Mouse (Mus musculus) CH12.LX (cell line): ENCODE results near the gene Spn. TPM values are rescaled to one million over a fixed set of nuclear protein-coding genes. Genes with fewer than 3 reads are reported as not detected.
A peak's percentile ranks its signal among the peaks of the same experiment; 100 is the strongest.

Source experiments
- DNase-seq: peaks from one replicate; pipeline ENCODE4 v3.0.0-alpha.2; 2013; ENCODE audit errors: extremely low read depth
- H3K27ac ChIP-seq: 2 replicates; pipeline ENCODE4 v1.5.1; 2012; ENCODE audit warnings: low read depth, mild to moderate bottlenecking, control low read depth, moderate library complexity; ENCODE audit not compliant: insufficient read depth
- H3K27me3 ChIP-seq: replicated peaks from 2 replicates; pipeline ENCODE3; 2012; ENCODE audit warnings: inconsistent platforms
- H3K36me3 ChIP-seq, 2 experiments: replicated peaks in 1 of 2; 2 replicates each; pipeline versions ENCODE3 to v1.6.1; 2012; ENCODE audit warnings: inconsistent platforms in 1 of 2, low read length in 1 of 2, mild to moderate bottlenecking in 1 of 2, mixed read lengths in 1 of 2, moderate library complexity in 1 of 2; ENCODE audit not compliant: control insufficient read depth in 1 of 2, insufficient read depth in 1 of 2
- H3K4me1 ChIP-seq, 2 experiments: 2 replicates each; pipeline ENCODE4 v1.6.1; 2012; ENCODE audit warnings: inconsistent platforms in 1 of 2, moderate library complexity in 1 of 2; ENCODE audit not compliant: insufficient read depth in 2 of 2, control insufficient read depth in 1 of 2
- H3K4me2 ChIP-seq: 2 replicates; pipeline ENCODE4 v1.6.1; 2012; ENCODE audit warnings: low read depth, mild to moderate bottlenecking, control low read depth; ENCODE audit not compliant: poor library complexity, insufficient read depth, severe bottlenecking
- H3K4me3 ChIP-seq, 3 experiments: fragments of 150-350 bp in 1 of 3; sonication (generic) in 1 of 3; replicated peaks in 1 of 3; 2 replicates each; pipeline versions ENCODE3 to v1.5.1; 2011 to 2012; ENCODE audit warnings: low read depth in 2 of 3, low read length in 2 of 3, mild to moderate bottlenecking in 2 of 3, moderate library complexity in 2 of 3, control low read depth in 1 of 3, improper control_type of control experiment in 1 of 3, inconsistent platforms in 1 of 3, mixed read lengths in 1 of 3; ENCODE audit not compliant: poor library complexity in 1 of 3
- H3K79me2 ChIP-seq: replicated peaks from 2 replicates; pipeline ENCODE4 v1.6.1; 2012; ENCODE audit warnings: mild to moderate bottlenecking, moderate library complexity; ENCODE audit not compliant: control insufficient read depth, poor library complexity, insufficient read depth, severe bottlenecking; ENCODE audit errors: extremely low read depth
- H3K9ac ChIP-seq: 2 replicates; pipeline ENCODE4 v1.6.1; 2012; ENCODE audit warnings: low read depth, mild to moderate bottlenecking, control low read depth, moderate library complexity; ENCODE audit not compliant: insufficient read depth
- H3K9me3 ChIP-seq: replicated peaks from 2 replicates; pipeline ENCODE3; 2012; ENCODE audit warnings: low read length, inconsistent platforms, mixed read lengths
- BHLHE40 ChIP-seq: IDR thresholded peaks from 2 replicates; pipeline ENCODE4 v1.6.1; 2011; ENCODE audit warnings: mild to moderate bottlenecking, low read depth, low read length, improper control_type of control experiment
- CHD1 ChIP-seq: IDR thresholded peaks from 2 replicates; pipeline ENCODE4 v1.6.1; 2012; ENCODE audit warnings: low read depth, low read length, improper control_type of control experiment, inconsistent platforms
- CHD2 ChIP-seq: IDR thresholded peaks from 2 replicates; pipeline ENCODE4 v1.6.1; 2011; ENCODE audit warnings: low read length, improper control_type of control experiment
- CTCF ChIP-seq, 2 experiments: IDR thresholded peaks in 1 of 2; conservative IDR thresholded peaks in 1 of 2; 2 replicates each; pipeline ENCODE4 v1.5.1; 2011 to 2012; ENCODE audit warnings: low read depth in 2 of 2, low read length in 2 of 2, improper control_type of control experiment in 1 of 2, inconsistent platforms in 1 of 2, mild to moderate bottlenecking in 1 of 2, moderate library complexity in 1 of 2
- E2F4 ChIP-seq: IDR thresholded peaks from 2 replicates; pipeline ENCODE4 v1.6.1; 2011; ENCODE audit warnings: low read depth, low read length, improper control_type of control experiment; ENCODE audit not compliant: insufficient replicate concordance
- ELF1 ChIP-seq: IDR thresholded peaks from 2 replicates; pipeline ENCODE4 v1.6.1; 2014; ENCODE audit warnings: low read depth, mild to moderate bottlenecking, inconsistent platforms, low read length, improper control_type of control experiment
- EP300 ChIP-seq: IDR thresholded peaks from 2 replicates; pipeline ENCODE4 v1.6.1; 2011; ENCODE audit warnings: low read length, improper control_type of control experiment
- ETS1 ChIP-seq: conservative IDR thresholded peaks from 2 replicates; pipeline ENCODE4 v1.6.1; 2012; ENCODE audit warnings: low read depth, mild to moderate bottlenecking, inconsistent platforms, low read length, improper control_type of control experiment, moderate library complexity
- GABPA ChIP-seq: IDR thresholded peaks from 2 replicates; pipeline ENCODE4 v1.6.1; 2012; ENCODE audit warnings: low read depth, low read length, improper control_type of control experiment, inconsistent platforms; ENCODE audit not compliant: insufficient replicate concordance
- HCFC1 ChIP-seq: IDR thresholded peaks from 2 replicates; pipeline ENCODE4 v1.6.1; 2012; ENCODE audit warnings: low read depth, mild to moderate bottlenecking, inconsistent platforms, low read length, improper control_type of control experiment
- JUN ChIP-seq: IDR thresholded peaks from 2 replicates; pipeline ENCODE4 v1.6.1; 2011; ENCODE audit warnings: low read depth, mild to moderate bottlenecking, low read length, improper control_type of control experiment, moderate library complexity; ENCODE audit not compliant: insufficient read depth
- JUND ChIP-seq: conservative IDR thresholded peaks from 2 replicates; pipeline ENCODE4 v1.6.1; 2011; ENCODE audit warnings: low read depth, low read length, improper control_type of control experiment
- MAX ChIP-seq: IDR thresholded peaks from 2 replicates; pipeline ENCODE4 v1.6.1; 2011; ENCODE audit warnings: low read length, improper control_type of control experiment
- MAZ ChIP-seq: IDR thresholded peaks from 2 replicates; pipeline ENCODE4 v1.6.1; 2012; ENCODE audit warnings: low read depth, mild to moderate bottlenecking, inconsistent platforms, low read length, improper control_type of control experiment, moderate library complexity
- MEF2A ChIP-seq: IDR thresholded peaks from 2 replicates; pipeline ENCODE4 v1.6.1; 2014; ENCODE audit warnings: low read depth, mild to moderate bottlenecking, inconsistent platforms, low read length, improper control_type of control experiment, borderline replicate concordance
- MXI1 ChIP-seq: IDR thresholded peaks from 2 replicates; pipeline ENCODE4 v1.6.1; 2011; ENCODE audit warnings: mild to moderate bottlenecking, low read depth, low read length, improper control_type of control experiment
- MYC ChIP-seq: IDR thresholded peaks from 2 replicates; pipeline ENCODE4 v1.6.1; 2011; ENCODE audit warnings: low read depth, mild to moderate bottlenecking, improper control_type of control experiment, low read length
- NELFE ChIP-seq: IDR thresholded peaks from 2 replicates; pipeline ENCODE4 v1.6.1; 2011; ENCODE audit warnings: low read depth, low read length, improper control_type of control experiment
- NRF1 ChIP-seq: IDR thresholded peaks from 2 replicates; pipeline ENCODE4 v1.6.1; 2014; ENCODE audit warnings: low read depth, mild to moderate bottlenecking, inconsistent platforms, low read length, improper control_type of control experiment, moderate library complexity
- PAX5 ChIP-seq: IDR thresholded peaks from 2 replicates; pipeline ENCODE4 v1.6.1; 2012; ENCODE audit warnings: low read length, inconsistent platforms, mixed read lengths
- POLR2A ChIP-seq: IDR thresholded peaks from 2 replicates; pipeline ENCODE4 v1.6.1; 2011; ENCODE audit warnings: low read depth, mild to moderate bottlenecking, improper control_type of control experiment, low read length
- RAD21 ChIP-seq: IDR thresholded peaks from 2 replicates; pipeline ENCODE4 v1.6.1; 2011; ENCODE audit warnings: low read depth, mild to moderate bottlenecking, low read length, improper control_type of control experiment, moderate library complexity
- RCOR1 ChIP-seq: conservative IDR thresholded peaks from 2 replicates; pipeline ENCODE4 v1.6.1; 2012; ENCODE audit warnings: low read depth, mild to moderate bottlenecking, inconsistent platforms, low read length, improper control_type of control experiment
- SIN3A ChIP-seq: IDR thresholded peaks from 2 replicates; pipeline ENCODE4 v1.6.1; 2012; ENCODE audit warnings: low read length, improper control_type of control experiment, inconsistent platforms
- SMC3 ChIP-seq: IDR thresholded peaks from 2 replicates; pipeline ENCODE4 v1.6.1; 2011; ENCODE audit warnings: low read depth, low read length, improper control_type of control experiment
- TBP ChIP-seq: conservative IDR thresholded peaks from 2 replicates; pipeline ENCODE4 v1.6.1; 2011; ENCODE audit warnings: low read depth, low read length, improper control_type of control experiment
- TCF12 ChIP-seq: IDR thresholded peaks from 2 replicates; pipeline ENCODE4 v1.6.1; 2014; ENCODE audit warnings: low read depth, mild to moderate bottlenecking, inconsistent platforms, low read length, improper control_type of control experiment
- UBTF ChIP-seq: IDR thresholded peaks from 2 replicates; pipeline ENCODE4 v1.6.1; 2012; ENCODE audit warnings: low read depth, mild to moderate bottlenecking, inconsistent platforms, low read length, improper control_type of control experiment, moderate library complexity
- USF1 ChIP-seq: IDR thresholded peaks from 2 replicates; pipeline ENCODE4 v1.6.1; 2014; ENCODE audit warnings: low read depth, mild to moderate bottlenecking, inconsistent platforms, low read length, improper control_type of control experiment
- USF2 ChIP-seq: conservative IDR thresholded peaks from 2 replicates; pipeline ENCODE4 v1.6.1; 2011; ENCODE audit warnings: low read depth, low read length, improper control_type of control experiment
- ZC3H11A ChIP-seq: IDR thresholded peaks from 2 replicates; pipeline ENCODE4 v1.6.1; 2012; ENCODE audit warnings: low read depth, mild to moderate bottlenecking, inconsistent platforms, low read length, improper control_type of control experiment
- ZKSCAN1 ChIP-seq: IDR thresholded peaks from 2 replicates; pipeline ENCODE4 v1.6.1; 2012; ENCODE audit warnings: low read depth, inconsistent platforms, low read length, improper control_type of control experiment, borderline replicate concordance
- ZMIZ1 ChIP-seq: IDR thresholded peaks from 2 replicates; pipeline ENCODE4 v1.6.1; 2012; ENCODE audit warnings: low read depth, mild to moderate bottlenecking, inconsistent platforms, low read length, improper control_type of control experiment
- ZNF384 ChIP-seq: IDR thresholded peaks from 2 replicates; pipeline ENCODE4 v1.6.1; 2012; ENCODE audit warnings: low read depth, low read length, improper control_type of control experiment, inconsistent platforms
- dilution Hi-C: fragments of 300-500 bp; cut with MboI; formaldehyde crosslinking; loops from 2 replicates; pipeline ENCODE4 v1.14.3; 2020; ENCODE audit warnings: low sequenced_read_pairs; ENCODE audit not compliant: extremely low pct_unique_long_range_greater_than_20kb, extremely low pct_ligation_motif_present
- in situ Hi-C: fragments of 300-500 bp; cut with MboI; formaldehyde crosslinking; loops from 3 replicates; pipeline ENCODE4 v1.14.3; 2019; ENCODE audit warnings: low sequenced_read_pairs, low pct_ligation_motif_present, low pct_unique_long_range_greater_than_20kb, mixed read lengths
- polyA plus RNA-seq: library from polyadenylated mRNA; unstranded; fragments of >175 nt; gene quantifications from 2 replicates; pipeline ENCODE4 v1.2.1, GENCODE M21; 2012; ENCODE audit warnings: low read depth; ENCODE audit not compliant: insufficient read length
- total RNA-seq, 2 experiments: library from RNA; depleted of rRNA; stranded (reverse); fragments of 300-350 nt in 1 of 2; fragments of >200 nt in 1 of 2; gene quantifications; 2 replicates each; pipeline ENCODE4 v1.2.3; 2012 to 2014

The Spn gene
- total and polyA plus RNA-seq, 3 experiments: 2.4 to 16.3 (median 3.3) TPM

- TF ChIP-seq GABPA: no peak
- TF ChIP-seq PAX5: no peak
- TF ChIP-seq JUN: no peak
- TF ChIP-seq USF2: no peak
- TF ChIP-seq EP300: no peak
- TF ChIP-seq CHD2: no peak
- TF ChIP-seq, all 38 proteins: peak for 13
Measured at GRCm38 (mm10) chr7:127113614-127114259, 23.9 kb downstream of the Spn start (continued).

GRCm38 (mm10) chr7:127112921-127113597, 24.6 kb downstream of the Spn start:
- Histone ChIP-seq H3K36me3 (no peaks in the 10 kb centered on the region), H3K4me2 (peak overlapping the region; percentile 60), H3K9ac (0 out of 2 replicates have a peak overlapping the region, but pooled peaks have one; percentile 0), H3K4me3 (peak overlapping the region in 2 of 3 experiments; percentile 7 to 15), H3K4me1 (peaks cover 42 to 77% of the 10 kb centered on the region in 2 experiments), H3K27me3 (peaks cover under 1% of the 10 kb centered on the region), H3K9me3 (no peaks in the 10 kb centered on the region), H3K79me2 (no peaks in the 10 kb centered on the region), H3K27ac (peak overlapping the region; percentile 77)
- peak; percentile 93 for DNase-seq
- dilution Hi-C loops: no loop called here
- in situ Hi-C loops: loop anchor here (10.0 kb wide), 1 partner anchor 468 kb away; the partner anchor contains the start of gene Sgf29
- TF ChIP-seq CHD1 (no peak), SMC3 (no peak), USF2 (no peak), MXI1 (no peak; the same call in none of the 2 replicates), BHLHE40 (peak; percentile 73), POLR2A (no peak), CTCF (conservative IDR thresholded peaks at IDR 0.05 in 1 of 2, IDR thresholded peaks at IDR 0.05 in 1 of 2; ENCODE audit: low read depth in 2 of 2, low read length in 2 of 2) (no peak), GABPA (no peak), JUND (peak; percentile 27; the same call in 1 of the 2 replicates), ZC3H11A (no peak), ZMIZ1 (no peak), CHD2 (peak; percentile 52; the same call in 1 of the 2 replicates), TBP (no peak), MAZ (no peak), E2F4 (no peak), SIN3A (0 out of 2 replicates have a peak, but pooled peaks have one; percentile 31), NELFE (no peak), UBTF (0 out of 2 replicates have a peak, but pooled peaks have one; percentile 46), EP300 (peak; percentile 85), PAX5 (no peak), ETS1 (peak; percentile 78), ZNF384 (peak; percentile 55; the same call in 1 of the 2 replicates), RAD21 (no peak), JUN (0 out of 2 replicates have a peak, but pooled peaks have one; percentile 5), TCF12 (peak; percentile 91), ELF1 (no peak), USF1 (no peak), RCOR1 (peak; percentile 60; the same call in 1 of the 2 replicates), MYC (0 out of 2 replicates have a peak, but pooled peaks have one; percentile 28), MAX (peak; percentile 52; the same call in 1 of the 2 replicates), NRF1 (no peak), HCFC1 (0 out of 2 replicates have a peak, but pooled peaks have one; percentile 5), MEF2A (no peak; the same call in 1 of the 2 replicates), ZKSCAN1 (no peak)
